Mouse (Mus musculus): Measurements from ENCODE around the gene Gucd1. TPM values are rescaled to one million over a fixed set of nuclear protein-coding genes. Genes with fewer than 3 reads are reported as not detected.

Gucd1 gene
- polyA plus RNA-seq, 1 experiment from 2014 or later: 19.4 TPM

DNA sequence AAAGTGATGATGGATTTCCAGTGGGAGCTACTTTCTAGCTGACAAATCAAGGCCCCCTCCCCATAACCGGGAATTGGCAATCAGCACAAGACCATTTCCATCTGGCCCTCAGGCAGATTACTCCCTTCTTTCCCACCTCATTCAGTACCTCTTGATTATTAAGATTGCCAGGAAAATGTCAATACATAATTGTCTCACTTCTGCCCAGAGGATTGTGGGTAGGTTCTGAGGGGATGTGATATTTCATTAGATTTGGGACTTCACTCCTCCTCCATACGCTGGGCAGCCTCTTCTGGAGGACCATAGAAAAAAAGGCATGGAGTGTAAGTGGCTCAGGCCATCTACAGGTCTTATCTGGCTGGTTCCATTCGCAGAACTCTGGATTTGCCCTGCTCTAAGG is 185.5 kb downstream of the Gucd1 start:
- H3K9me3 ChIP-seq (ENCODE audit: control insufficient read depth, low read length): no peaks in the 10 kb centered on the region
- ATAC-seq (ENCODE audit: low read depth): no peak
- no peaks in the 10 kb centered on the region for H3K36me3 ChIP-seq (ENCODE audit: control insufficient read depth, insufficient read depth, low read length)
- H3K9ac ChIP-seq (replicated peaks; ENCODE audit: low read depth, low read length): no peak overlapping the region
- H3K4me1 ChIP-seq (ENCODE audit: control insufficient read depth, insufficient read depth, low read length): no peaks in the 10 kb centered on the region
- no peaks in the 10 kb centered on the region for H3K27me3 ChIP-seq (ENCODE audit: control insufficient read depth, insufficient read depth, low read length)
- WGBS: 90% methylated on average over 3 of the region's 3 CpGs
- no peak overlapping the region for H3K27ac ChIP-seq (ENCODE audit: low read depth, low read length)
- no peak overlapping the region for H3K4me3 ChIP-seq (ENCODE audit: low read depth, low read length)
- H3K4me2 ChIP-seq (ENCODE audit: low read depth, low read length): no peak overlapping the region

DNA sequence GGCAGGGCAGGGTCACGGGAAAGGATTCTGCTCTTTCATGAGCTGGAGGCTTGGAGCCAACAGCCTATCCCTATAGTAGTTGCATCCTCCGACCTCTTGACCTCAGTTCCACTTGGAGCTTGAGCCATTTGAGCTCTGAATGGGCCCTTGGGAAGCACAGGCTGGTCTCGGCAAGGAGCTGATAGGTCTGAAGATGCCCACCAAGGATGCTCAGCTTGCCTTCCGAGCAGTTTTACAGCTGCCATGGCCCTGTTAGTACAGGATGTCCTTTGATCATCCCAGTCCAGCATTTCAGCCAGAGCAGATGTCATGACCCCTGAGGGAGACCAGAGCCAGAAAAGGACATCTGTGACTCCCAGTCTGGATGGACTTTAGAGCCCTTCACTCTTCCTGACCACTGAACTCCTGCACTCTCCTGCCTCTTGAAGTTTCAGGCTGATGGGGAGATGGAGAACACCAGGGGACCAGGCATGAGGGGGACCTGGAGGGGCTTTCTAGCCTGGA is 189.5 kb downstream of the Gucd1 start:
- no peak for ATAC-seq (ENCODE audit: low read depth)
- 24% methylated on average over 4 of the region's 4 CpGs for WGBS
- no peaks in the 10 kb centered on the region for H3K36me3 ChIP-seq (ENCODE audit: control insufficient read depth, insufficient read depth, low read length)

DNA sequence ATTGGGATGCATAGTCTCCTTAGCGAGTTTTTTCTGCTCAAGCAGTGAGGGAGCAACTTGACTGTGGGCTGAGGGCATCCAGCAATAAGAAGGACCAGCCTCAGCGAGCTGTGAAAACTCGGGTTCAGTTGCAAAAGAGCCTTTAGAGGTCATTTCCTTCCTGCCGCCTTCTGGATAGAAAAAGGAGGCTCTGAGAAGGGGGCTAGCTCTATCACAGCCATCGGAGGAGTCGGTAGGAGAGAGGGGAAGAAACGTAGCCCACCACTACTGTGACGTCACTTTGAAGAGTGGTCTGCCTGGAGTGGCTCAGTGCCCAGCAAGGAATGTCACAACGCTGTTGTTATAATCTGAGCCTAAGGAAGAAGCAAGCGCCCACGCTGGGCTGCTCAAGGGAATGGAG is 190.7 kb downstream of the Gucd1 start:
- H3K4me2 ChIP-seq (ENCODE audit: low read depth, low read length): no peak overlapping the region
- H3K27ac ChIP-seq (ENCODE audit: low read depth, low read length): no peak overlapping the region
- H3K9me3 ChIP-seq (ENCODE audit: control insufficient read depth, low read length): no peaks in the 10 kb centered on the region
- H3K9ac ChIP-seq (replicated peaks; ENCODE audit: low read depth, low read length): no peak overlapping the region
- no peaks in the 10 kb centered on the region for H3K27me3 ChIP-seq (ENCODE audit: control insufficient read depth, insufficient read depth, low read length)
- ATAC-seq (ENCODE audit: low read depth): no peak
- no peak overlapping the region for H3K4me3 ChIP-seq (ENCODE audit: low read depth, low read length)
- no peaks in the 10 kb centered on the region for H3K36me3 ChIP-seq (ENCODE audit: control insufficient read depth, insufficient read depth, low read length)
- WGBS: 79% methylated on average over 11 of the region's 11 CpGs
- H3K4me1 ChIP-seq (ENCODE audit: control insufficient read depth, insufficient read depth, low read length): no peaks in the 10 kb centered on the region

More for the DNA sequence above, 189.5 kb downstream of the Gucd1 start:
- H3K9me3 ChIP-seq (ENCODE audit: control insufficient read depth, low read length): no peaks in the 10 kb centered on the region
- no peak overlapping the region for H3K4me2 ChIP-seq (ENCODE audit: low read depth, low read length)
- no peaks in the 10 kb centered on the region for H3K27me3 ChIP-seq (ENCODE audit: control insufficient read depth, insufficient read depth, low read length)
- no peak overlapping the region for H3K4me3 ChIP-seq (ENCODE audit: low read depth, low read length)
- no peaks in the 10 kb centered on the region for H3K4me1 ChIP-seq (ENCODE audit: control insufficient read depth, insufficient read depth, low read length)
- no peak overlapping the region for H3K9ac ChIP-seq (replicated peaks; ENCODE audit: low read depth, low read length)
- H3K27ac ChIP-seq (ENCODE audit: low read depth, low read length): no peak overlapping the region

- ATAC-seq (ENCODE audit: low read depth): no peak
- Histone ChIP-seq H3K4me3 (ENCODE audit: low read depth, low read length) (no peak overlapping the region), H3K4me2 (ENCODE audit: low read depth, low read length) (no peak overlapping the region), H3K36me3 (ENCODE audit: control insufficient read depth, insufficient read depth, low read length) (no peaks in the 10 kb centered on the region), H3K9me3 (ENCODE audit: control insufficient read depth, low read length) (no peaks in the 10 kb centered on the region), H3K9ac (replicated peaks; ENCODE audit: low read depth, low read length) (no peak overlapping the region), H3K4me1 (ENCODE audit: control insufficient read depth, insufficient read depth, low read length) (no peaks in the 10 kb centered on the region), H3K27ac (ENCODE audit: low read depth, low read length) (no peak overlapping the region), H3K27me3 (ENCODE audit: control insufficient read depth, insufficient read depth, low read length) (no peaks in the 10 kb centered on the region)
- 94% methylated on average over 3 of the region's 3 CpGs for WGBS
Observed at GRCm38 (mm10) chr10:75326553-75326952, 191.2 kb downstream of the Gucd1 start.

GRCm38 (mm10) chr10:75325821-75326220 is 192.0 kb downstream of the Gucd1 start:
- Histone ChIP-seq H3K4me3 (ENCODE audit: low read depth, low read length) (no peak overlapping the region), H3K27ac (ENCODE audit: low read depth, low read length) (no peak overlapping the region), H3K27me3 (ENCODE audit: control insufficient read depth, insufficient read depth, low read length) (no peaks in the 10 kb centered on the region), H3K36me3 (ENCODE audit: control insufficient read depth, insufficient read depth, low read length) (no peaks in the 10 kb centered on the region), H3K9ac (replicated peaks; ENCODE audit: low read depth, low read length) (no peak overlapping the region), H3K9me3 (ENCODE audit: control insufficient read depth, low read length) (no peaks in the 10 kb centered on the region), H3K4me1 (ENCODE audit: control insufficient read depth, insufficient read depth, low read length) (no peaks in the 10 kb centered on the region), H3K4me2 (ENCODE audit: low read depth, low read length) (no peak overlapping the region)
- WGBS: 95% methylated on average over 23 of the region's 23 CpGs
- no peak for ATAC-seq (ENCODE audit: low read depth)

- Histone ChIP-seq H3K9ac (replicated peaks; ENCODE audit: low read depth, low read length) (no peak overlapping the region), H3K4me2 (ENCODE audit: low read depth, low read length) (no peak overlapping the region), H3K27me3 (ENCODE audit: control insufficient read depth, insufficient read depth, low read length) (no peaks in the 10 kb centered on the region), H3K36me3 (ENCODE audit: control insufficient read depth, insufficient read depth, low read length) (no peaks in the 10 kb centered on the region), H3K9me3 (ENCODE audit: control insufficient read depth, low read length) (no peaks in the 10 kb centered on the region), H3K27ac (ENCODE audit: low read depth, low read length) (no peak overlapping the region), H3K4me3 (ENCODE audit: low read depth, low read length) (no peak overlapping the region), H3K4me1 (ENCODE audit: control insufficient read depth, insufficient read depth, low read length) (no peaks in the 10 kb centered on the region)
- WGBS: 74% methylated on average over 10 of the region's 10 CpGs
- no peak for ATAC-seq (ENCODE audit: low read depth)
Observed at GRCm38 (mm10) chr10:75324391-75324790, 193.4 kb downstream of the Gucd1 start.

DNA sequence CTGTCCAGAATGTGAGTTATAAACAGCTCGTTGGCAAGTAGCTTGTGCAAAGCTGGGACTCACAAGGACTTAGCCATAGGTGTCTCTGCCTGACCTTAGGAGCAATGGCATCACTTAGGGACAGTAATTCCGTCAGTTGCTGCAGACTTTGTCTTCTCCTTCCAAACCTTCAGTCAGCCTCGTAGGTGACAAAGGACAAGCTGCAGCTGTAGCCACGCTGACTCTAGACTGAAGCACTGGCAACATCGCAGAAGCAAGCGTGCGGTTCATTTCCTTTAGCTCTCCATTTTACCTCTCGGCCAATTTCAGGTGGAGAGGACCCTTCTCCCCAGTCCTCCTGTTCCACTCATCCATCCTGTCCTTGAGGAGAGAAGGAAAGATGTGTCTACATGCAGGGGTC is 193.8 kb downstream of the Gucd1 start:
- 89% methylated on average over 8 of the region's 8 CpGs for WGBS
- no peak for ATAC-seq (ENCODE audit: low read depth)
- H3K9ac ChIP-seq (replicated peaks; ENCODE audit: low read depth, low read length): no peak overlapping the region
- no peaks in the 10 kb centered on the region for H3K9me3 ChIP-seq (ENCODE audit: control insufficient read depth, low read length)
- no peaks in the 10 kb centered on the region for H3K27me3 ChIP-seq (ENCODE audit: control insufficient read depth, insufficient read depth, low read length)
- no peak overlapping the region for H3K27ac ChIP-seq (ENCODE audit: low read depth, low read length)
- no peaks in the 10 kb centered on the region for H3K4me1 ChIP-seq (ENCODE audit: control insufficient read depth, insufficient read depth, low read length)
- H3K4me2 ChIP-seq (ENCODE audit: low read depth, low read length): no peak overlapping the region
- H3K4me3 ChIP-seq (ENCODE audit: low read depth, low read length): no peak overlapping the region
- H3K36me3 ChIP-seq (ENCODE audit: control insufficient read depth, insufficient read depth, low read length): no peaks in the 10 kb centered on the region

DNA sequence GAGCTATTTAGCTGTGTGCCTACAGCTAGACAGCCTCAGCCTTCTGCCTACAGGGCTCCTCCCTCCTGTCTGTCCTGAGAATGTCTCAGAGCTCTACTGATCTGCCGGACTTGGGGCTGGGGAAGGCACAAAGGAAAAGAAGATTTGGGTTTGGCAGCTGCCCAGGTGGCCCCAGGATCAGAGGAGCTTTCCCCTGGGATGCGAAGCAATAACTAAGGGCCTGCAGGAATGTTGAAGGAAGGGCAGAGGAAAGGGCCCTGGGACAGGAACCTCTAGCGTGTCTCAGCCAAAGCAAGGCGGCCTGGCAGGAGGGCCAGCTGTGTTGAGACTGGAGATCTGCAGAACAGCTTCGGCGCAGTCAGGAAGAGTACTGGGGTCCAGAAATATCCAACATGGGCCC is 194.8 kb downstream of the Gucd1 start:
- 60% methylated on average over 6 of the region's 6 CpGs for WGBS
- ATAC-seq (ENCODE audit: low read depth): no peak

DNA sequence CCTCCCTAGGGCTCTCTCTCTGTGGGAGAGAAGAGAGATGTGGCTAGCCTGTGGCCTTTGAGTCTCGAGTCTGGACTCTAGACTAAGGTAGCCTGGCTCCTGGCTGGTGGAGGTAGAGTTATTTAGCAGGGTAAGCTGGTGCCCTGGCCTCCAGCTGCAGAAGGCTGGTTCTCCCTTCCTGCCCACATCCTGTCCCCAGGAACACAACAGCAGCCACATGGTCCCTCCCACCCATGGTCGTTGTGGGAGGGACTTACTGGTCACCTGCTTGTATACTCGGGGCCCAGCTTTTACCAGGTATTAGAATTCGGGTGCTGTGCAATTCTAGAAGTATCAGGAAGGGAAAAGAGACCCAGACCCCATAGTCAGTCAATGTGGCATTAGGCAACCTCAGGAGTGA is 197.5 kb downstream of the Gucd1 start:
- Histone ChIP-seq H3K27ac (ENCODE audit: low read depth, low read length) (no peak overlapping the region), H3K27me3 (ENCODE audit: control insufficient read depth, insufficient read depth, low read length) (peaks cover 13% of the 10 kb centered on the region; the same call in 1 of the 2 replicates), H3K36me3 (ENCODE audit: control insufficient read depth, insufficient read depth, low read length) (no peaks in the 10 kb centered on the region), H3K4me1 (ENCODE audit: control insufficient read depth, insufficient read depth, low read length) (no peaks in the 10 kb centered on the region), H3K9ac (replicated peaks; ENCODE audit: low read depth, low read length) (no peak overlapping the region), H3K4me3 (ENCODE audit: low read depth, low read length) (no peak overlapping the region), H3K9me3 (ENCODE audit: control insufficient read depth, low read length) (no peaks in the 10 kb centered on the region), H3K4me2 (ENCODE audit: low read depth, low read length) (no peak overlapping the region)
- WGBS: 60% methylated on average over 4 of the region's 4 CpGs
- no peak for ATAC-seq (ENCODE audit: low read depth)

More for the DNA sequence above, 194.8 kb downstream of the Gucd1 start:
- no peaks in the 10 kb centered on the region for H3K4me1 ChIP-seq (ENCODE audit: control insufficient read depth, insufficient read depth, low read length)
- H3K4me2 ChIP-seq (ENCODE audit: low read depth, low read length): no peak overlapping the region
- H3K27me3 ChIP-seq (ENCODE audit: control insufficient read depth, insufficient read depth, low read length): peaks cover 4% of the 10 kb centered on the region; the same call in 1 of the 2 replicates
- H3K27ac ChIP-seq (ENCODE audit: low read depth, low read length): no peak overlapping the region
- no peak overlapping the region for H3K4me3 ChIP-seq (ENCODE audit: low read depth, low read length)
- H3K9me3 ChIP-seq (ENCODE audit: control insufficient read depth, low read length): no peaks in the 10 kb centered on the region
- H3K36me3 ChIP-seq (ENCODE audit: control insufficient read depth, insufficient read depth, low read length): no peaks in the 10 kb centered on the region
- no peak overlapping the region for H3K9ac ChIP-seq (replicated peaks; ENCODE audit: low read depth, low read length)

Data from neural tube, embryonic 14.5 days (tissue).